Mouse (Mus musculus) midbrain, embryonic 10.5 days (tissue): Measurements from ENCODE around the gene Kiss1r. TPM values are rescaled to one million over a fixed set of nuclear protein-coding genes. Genes with fewer than 3 reads are reported as not detected.

Experiments used
- DNase-seq: peaks from one replicate; pipeline ENCODE4 v3.0.0-alpha.2; 2017; ENCODE audit warnings: low spot score
- H3K27ac ChIP-seq: fragments of 300-500 bp; sonication (generic); replicated peaks from 2 replicates; pipeline ENCODE4 v1.5.1; 2016; ENCODE audit warnings: mild to moderate bottlenecking
- H3K27me3 ChIP-seq: fragments of 300-500 bp; sonication (generic); 2 replicates; pipeline ENCODE4 v1.6.1; 2016; ENCODE audit warnings: low read depth, mild to moderate bottlenecking; ENCODE audit not compliant: poor library complexity, severe bottlenecking
- H3K36me3 ChIP-seq: fragments of 300-500 bp; sonication (generic); 2 replicates; pipeline ENCODE4 v1.6.1; 2016; ENCODE audit warnings: mild to moderate bottlenecking, moderate library complexity
- H3K4me1 ChIP-seq: fragments of 300-500 bp; sonication (generic); 2 replicates; pipeline ENCODE4 v1.6.1; 2016
- H3K4me3 ChIP-seq: fragments of 300-500 bp; sonication (generic); 2 replicates; pipeline ENCODE4 v1.5.1; 2016; ENCODE audit warnings: mild to moderate bottlenecking, moderate library complexity
- H3K9me3 ChIP-seq: fragments of 300-500 bp; sonication (generic); replicated peaks from 2 replicates; pipeline ENCODE4 v1.6.1; 2016; ENCODE audit warnings: mild to moderate bottlenecking
- WGBS: fragments of 180-500 bp; shearing (Covaris S2); methylation state at CpG from one replicate; pipeline ENCODE4 v1.1.7; 2016; 5-methylcytosine and 5-hydroxymethylcytosine counted together
- polyA plus RNA-seq: library from polyadenylated mRNA; unstranded; fragments of >200 nt; fragmentation: Nextera tagmentation; extraction: Ambion mirVana; gene quantifications from 2 replicates; pipeline ENCODE4 v1.2.1, GENCODE M21; 2016

Kiss1r gene
- polyA plus RNA-seq, 1 experiment from 2014 or later, result 1.0 TPM

DNA sequence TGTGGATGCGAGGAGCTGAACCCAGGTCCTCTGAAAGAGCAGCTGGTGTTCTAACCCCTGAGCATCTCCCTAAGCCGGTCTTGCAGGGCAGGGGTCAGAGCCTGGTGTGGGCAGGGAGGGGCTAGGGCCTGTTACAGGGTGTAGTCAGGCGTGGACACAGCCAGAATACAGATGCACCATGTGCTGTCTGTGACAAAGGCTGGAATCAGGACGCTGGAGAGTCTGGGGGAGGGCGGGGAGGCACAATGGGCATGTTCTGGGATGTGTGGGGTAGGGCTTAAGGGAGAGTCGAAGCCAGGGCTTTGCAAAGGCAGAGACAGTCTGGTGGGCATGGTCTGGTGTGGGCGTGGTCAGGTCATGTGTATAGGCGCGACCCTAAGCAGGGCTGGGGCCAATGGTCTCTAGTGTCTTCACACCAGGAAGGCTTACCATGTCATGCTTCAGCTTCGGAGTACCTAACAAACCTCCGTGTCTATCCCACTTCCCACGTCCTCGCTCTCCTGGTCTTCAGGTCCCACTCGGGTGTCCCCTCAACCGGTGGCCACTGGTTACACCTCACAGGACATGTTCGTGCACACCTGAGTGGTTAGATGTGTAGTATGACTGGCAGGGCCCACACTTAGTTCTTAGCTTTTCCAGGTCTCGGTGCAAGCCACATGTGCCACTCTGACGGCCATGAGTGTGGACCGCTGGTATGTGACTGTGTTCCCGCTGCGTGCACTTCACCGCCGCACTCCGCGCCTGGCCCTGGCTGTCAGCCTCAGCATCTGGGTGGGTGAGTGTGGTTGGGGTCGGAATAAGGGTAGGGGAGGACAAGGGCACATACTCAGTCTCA lies 3.5 kb downstream of the Kiss1r start:
- Histone ChIP-seq H3K36me3 (no peaks in the 10 kb centered on the region), H3K27me3 (peaks cover 75% of the 10 kb centered on the region), H3K4me1 (peaks cover 71% of the 10 kb centered on the region), H3K9me3 (no peaks in the 10 kb centered on the region), H3K27ac (no peak overlapping the region; the same call in 1 of the 2 replicates), H3K4me3 (peak overlapping the region; percentile 76)
- 15% methylated on average over 26 of the region's 26 CpGs for WGBS
- DNase-seq, result peak; percentile 57

- Histone ChIP-seq H3K9me3 (no peaks in the 10 kb centered on the region), H3K4me3 (peak within 1 kb of the TSS; percentile 76), H3K27ac (no peak within 1 kb of the TSS; the same call in 1 of the 2 replicates), H3K27me3 (peaks cover 77% of the 10 kb centered on the region), H3K4me1 (peaks cover 71% of the 10 kb centered on the region), H3K36me3 (no peaks in the 10 kb centered on the region)
- 4% methylated on average over 41 of the region's 41 CpGs for WGBS
- DNase-seq, result no peak
Measured at GRCm38 (mm10) chr10:79920958-79921535, 4.3 kb downstream of the Kiss1r start, which contains the start of gene R3hdm4. Gene R3hdm4 (minus strand): TSS chr10:79921208.

- peak; percentile 43 for DNase-seq
- WGBS, result under 1% methylated on average over 34 of the region's 34 CpGs
- Histone ChIP-seq H3K4me3 (peak overlapping the region; percentile 76), H3K9me3 (no peaks in the 10 kb centered on the region), H3K27ac (no peak overlapping the region), H3K27me3 (peaks cover 80% of the 10 kb centered on the region), H3K36me3 (no peaks in the 10 kb centered on the region), H3K4me1 (peaks cover 71% of the 10 kb centered on the region)
Measured at GRCm38 (mm10) chr10:79921572-79921971, 4.8 kb downstream of the Kiss1r start.

DNA sequence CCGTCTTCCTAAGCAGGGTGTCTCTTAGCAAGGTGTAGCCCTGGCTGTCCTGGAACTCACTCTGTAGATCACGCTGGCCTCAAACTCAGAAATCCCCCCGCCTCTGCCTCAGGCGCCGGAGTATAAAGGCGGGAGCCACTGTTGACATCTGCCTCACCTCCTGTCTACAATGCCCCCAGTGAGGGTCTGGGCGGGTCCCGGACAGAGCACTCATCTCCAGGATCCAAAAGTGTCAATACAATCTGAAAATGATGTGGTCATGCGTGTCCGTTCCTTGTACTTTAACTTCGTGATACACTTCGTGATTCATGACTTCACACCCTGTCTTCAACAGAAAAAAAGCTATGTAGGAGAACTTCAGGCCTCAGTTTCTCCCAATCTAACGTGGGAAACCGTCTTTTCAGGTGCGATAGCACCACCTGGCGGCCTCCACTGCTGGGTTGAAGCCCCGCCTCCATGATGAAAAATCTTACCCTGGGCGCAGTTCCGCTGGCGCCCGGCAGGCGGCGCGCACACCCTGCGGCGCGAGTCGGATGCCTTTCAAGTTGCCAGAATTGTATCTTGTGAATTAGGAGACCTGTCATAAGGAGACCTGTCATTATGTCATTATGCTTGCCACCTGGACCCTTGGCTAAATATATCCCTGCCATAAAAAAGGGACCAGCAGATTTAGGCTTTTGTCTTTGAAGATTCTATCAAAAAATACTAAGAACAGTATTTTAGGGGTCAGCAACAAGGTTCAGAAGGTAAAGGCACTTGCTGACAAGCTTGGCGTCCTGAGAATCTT lies 8.4 kb downstream of the Kiss1r start:
- 0 out of 2 replicates have a peak, but pooled peaks cover 2% of the 10 kb centered on the region for H3K36me3 ChIP-seq
- peak overlapping the region; percentile 98; the same call in 1 of the 2 replicates for H3K4me3 ChIP-seq
- 11% methylated on average over 29 of the region's 29 CpGs for WGBS
- DNase-seq, result peak; percentile 88
- peaks cover 46% of the 10 kb centered on the region for H3K27me3 ChIP-seq
- H3K27ac ChIP-seq, result no peak overlapping the region
- H3K4me1 ChIP-seq, result peaks cover 69% of the 10 kb centered on the region
- H3K9me3 ChIP-seq, result no peaks in the 10 kb centered on the region

GRCm38 (mm10) chr10:79925785-79926490 lies 9.2 kb downstream of the Kiss1r start:
- Histone ChIP-seq H3K4me1 (peaks cover 69% of the 10 kb centered on the region), H3K27ac (peak overlapping the region; percentile 95), H3K9me3 (no peaks in the 10 kb centered on the region), H3K27me3 (peaks cover 38% of the 10 kb centered on the region), H3K4me3 (peak overlapping the region; percentile 98), H3K36me3 (peaks cover 9% of the 10 kb centered on the region)
- DNase-seq, result no peak
- 15% methylated on average over 15 of the region's 15 CpGs for WGBS

- peak; percentile 91 for DNase-seq
Measured at GRCm38 (mm10) chr10:79926491-79927323, 9.9 kb downstream of the Kiss1r start, which contains the start of gene Arid3a. Gene Arid3a (plus strand): TSS chr10:79927043.

DNA sequence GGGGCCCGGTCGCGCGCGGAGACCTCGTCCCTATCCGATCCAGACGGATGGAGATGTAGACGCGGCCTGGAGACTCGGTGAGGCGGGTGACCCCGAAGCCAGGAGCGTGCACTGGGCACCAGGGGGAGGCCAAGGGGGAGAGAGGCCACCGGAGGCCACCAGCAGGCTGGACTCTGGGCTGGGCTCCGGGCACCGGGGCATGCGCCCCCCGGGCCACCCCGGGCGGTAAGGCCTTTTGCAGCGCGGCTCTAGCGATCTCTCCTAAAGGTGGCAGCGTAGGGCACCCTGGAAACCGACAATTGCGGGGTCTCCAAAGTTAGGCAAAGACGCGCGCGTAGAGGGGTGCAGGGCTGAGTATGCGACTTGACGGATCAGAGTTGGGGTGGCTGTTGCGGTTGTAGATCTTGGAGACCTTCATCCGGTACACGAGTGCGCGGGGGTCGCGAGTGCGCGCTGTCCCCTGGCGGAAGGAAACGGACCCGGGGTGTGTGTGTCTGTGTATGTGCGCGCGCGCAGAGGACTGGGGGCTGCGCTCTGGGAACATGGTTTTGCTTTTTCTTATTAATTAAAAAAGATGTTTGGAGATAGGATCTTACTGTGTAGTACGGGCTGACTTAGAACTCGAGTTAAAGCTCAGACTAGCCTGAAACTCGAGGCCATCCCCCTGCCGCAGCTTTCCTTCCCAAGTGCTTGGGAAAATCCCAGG lies 10.7 kb downstream of the Kiss1r start:
- H3K4me1 ChIP-seq, result peaks cover 74% of the 10 kb centered on the region
- H3K36me3 ChIP-seq, result peaks cover 25% of the 10 kb centered on the region
- peak; percentile 83 for DNase-seq
- H3K27me3 ChIP-seq, result peaks cover 23% of the 10 kb centered on the region
- WGBS, result under 1% methylated on average over 54 of the region's 54 CpGs
- H3K27ac ChIP-seq, result peak overlapping the region; percentile 95
- no peaks in the 10 kb centered on the region for H3K9me3 ChIP-seq
- H3K4me3 ChIP-seq, result peak overlapping the region; percentile 98

More at GRCm38 (mm10) chr10:79926491-79927323, 9.9 kb downstream of the Kiss1r start, which contains the start of gene Arid3a:
- Histone ChIP-seq H3K36me3 (peaks cover 17% of the 10 kb centered on the region), H3K9me3 (no peaks in the 10 kb centered on the region), H3K4me1 (peaks cover 69% of the 10 kb centered on the region), H3K27me3 (peaks cover 31% of the 10 kb centered on the region), H3K27ac (peak within 1 kb of the TSS; percentile 95), H3K4me3 (peak within 1 kb of the TSS; percentile 98)
- under 1% methylated on average over 63 of the region's 63 CpGs for WGBS

DNA sequence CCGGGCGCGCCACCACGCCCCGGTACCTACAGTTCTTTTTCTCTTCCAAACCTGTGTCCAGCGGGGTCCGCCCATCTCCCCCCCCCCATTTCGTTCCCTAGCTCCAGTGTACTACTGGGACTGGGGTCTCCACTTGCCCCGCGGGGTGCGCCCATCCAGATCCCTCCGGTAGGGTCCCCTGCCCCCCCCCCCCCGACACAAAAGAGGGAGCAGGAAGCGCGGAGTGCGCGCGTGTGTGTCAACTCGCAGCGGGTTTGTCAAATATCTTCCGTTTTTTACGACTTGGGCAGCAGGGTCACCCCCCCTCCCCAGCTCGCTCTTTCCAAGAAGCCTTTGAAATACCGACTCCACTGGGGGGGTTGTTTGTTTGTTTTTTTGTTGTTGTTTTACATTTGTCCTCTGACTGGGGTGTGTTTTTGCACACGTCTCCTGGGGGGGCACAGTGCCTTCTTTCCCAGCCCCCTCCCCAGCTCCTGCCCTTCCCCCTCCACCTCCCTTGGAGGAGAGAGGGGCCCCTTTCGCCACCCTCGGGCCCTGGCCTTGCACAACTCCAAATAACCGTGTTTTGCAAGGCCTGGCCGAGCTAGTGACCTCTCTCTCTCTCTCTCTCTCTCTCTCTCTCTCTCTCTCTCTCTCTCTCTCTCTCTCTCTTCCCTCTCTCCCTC lies 11.4 kb downstream of the Kiss1r start:
- Histone ChIP-seq H3K27me3 (peaks cover 16% of the 10 kb centered on the region), H3K27ac (peak overlapping the region; percentile 95), H3K36me3 (peaks cover 31% of the 10 kb centered on the region), H3K4me3 (peak overlapping the region; percentile 98), H3K9me3 (no peaks in the 10 kb centered on the region), H3K4me1 (peaks cover 81% of the 10 kb centered on the region)
- WGBS, result under 1% methylated on average over 29 of the region's 29 CpGs
- peak; percentile 70 for DNase-seq

GRCm38 (mm10) chr10:79928907-79929701 lies 12.3 kb downstream of the Kiss1r start:
- 30% methylated on average over 9 of the region's 9 CpGs for WGBS
- no peak for DNase-seq
- Histone ChIP-seq H3K27ac (peak overlapping the region; percentile 95), H3K4me3 (peak overlapping the region; percentile 98), H3K4me1 (peaks cover 86% of the 10 kb centered on the region), H3K27me3 (peaks cover 7% of the 10 kb centered on the region), H3K9me3 (no peaks in the 10 kb centered on the region), H3K36me3 (peaks cover 41% of the 10 kb centered on the region)
